Mouse (Mus musculus) spleen, adult 2 months (tissue): Measurements from ENCODE around the gene Gm10320. TPM values are rescaled to one million over a fixed set of nuclear protein-coding genes. Genes with fewer than 3 reads are reported as not detected.

ENCODE experiments used
- DNase-seq, 2 experiments: peaks; one replicate each; pipeline versions ENCODE4 v3.0.0 to v3.0.0-alpha.2; 2012 to 2021; ENCODE audit warnings: low spot score in 2 of 2, low read depth in 1 of 2
- H3K27ac ChIP-seq: fragments of 200-500 bp; 2 replicates; pipeline ENCODE4 v1.5.1; 2012; ENCODE audit warnings: low read length, inconsistent platforms; ENCODE audit not compliant: insufficient read depth
- H3K27me3 ChIP-seq: fragments of 200-500 bp; 2 replicates; pipeline ENCODE4 v1.6.1; 2012; ENCODE audit warnings: mild to moderate bottlenecking, moderate library complexity, low read length, inconsistent platforms; ENCODE audit not compliant: control insufficient read depth, insufficient read depth
- H3K36me3 ChIP-seq: fragments of 200-500 bp; 2 replicates; pipeline ENCODE4 v1.6.1; 2012; ENCODE audit warnings: mild to moderate bottlenecking, low read length, inconsistent platforms; ENCODE audit not compliant: control insufficient read depth, insufficient read depth
- H3K4me1 ChIP-seq: fragments of 200-500 bp; 2 replicates; pipeline ENCODE4 v1.6.1; 2011; ENCODE audit warnings: inconsistent platforms; ENCODE audit not compliant: control insufficient read depth, insufficient read depth, insufficient read length
- H3K4me3 ChIP-seq: fragments of 200-500 bp; 2 replicates; pipeline ENCODE4 v1.5.1; 2011; ENCODE audit warnings: mild to moderate bottlenecking, inconsistent platforms; ENCODE audit not compliant: insufficient read depth, insufficient read length; ENCODE audit errors: extremely low read depth
- CTCF ChIP-seq: fragments of 200-500 bp; IDR thresholded peaks from 2 replicates; pipeline ENCODE4 v1.5.1; 2011; ENCODE audit warnings: mild to moderate bottlenecking, inconsistent platforms; ENCODE audit not compliant: insufficient read depth, insufficient read length, insufficient replicate concordance; ENCODE audit errors: extremely low read depth
- POLR2A ChIP-seq: fragments of 200-500 bp; IDR thresholded peaks from 2 replicates; pipeline ENCODE4 v1.6.1; 2011; ENCODE audit warnings: low read depth, low read length, inconsistent platforms
- WGBS: fragments of 180-500 bp; shearing (Covaris S2); methylation state at CpG from one replicate; pipeline ENCODE4 v1.1.7; 2018; 5-methylcytosine and 5-hydroxymethylcytosine counted together
- polyA plus RNA-seq: library from polyadenylated mRNA; depleted of rRNA; stranded (reverse); fragments of >200 nt; gene quantifications from 2 replicates; pipeline ENCODE4 v1.2.3, GENCODE M21; 2012; rRNA removed

The Gm10320 gene
- polyA plus RNA-seq, 1 experiment = 0.34 TPM

GRCm38 (mm10) chr13:98448696-98449095, 43.1 kb downstream of the Gm10320 start:
- H3K36me3 ChIP-seq = no peaks in the 10 kb centered on the region
- no peaks in the 10 kb centered on the region for H3K27me3 ChIP-seq
- H3K4me3 ChIP-seq = no peak overlapping the region
- no peaks in the 10 kb centered on the region for H3K4me1 ChIP-seq
- TF ChIP-seq CTCF (no peak), POLR2A (no peak)
- DNase-seq = no peak
- no peak overlapping the region for H3K27ac ChIP-seq

GRCm38 (mm10) chr13:98447741-98448140, 44.1 kb downstream of the Gm10320 start:
- Histone ChIP-seq H3K36me3 (no peaks in the 10 kb centered on the region), H3K27me3 (no peaks in the 10 kb centered on the region), H3K27ac (no peak overlapping the region), H3K4me3 (no peak overlapping the region), H3K4me1 (no peaks in the 10 kb centered on the region)
- DNase-seq = no peak
- 74% methylated on average over 6 of the region's 6 CpGs for WGBS
- TF ChIP-seq POLR2A = no peak
- TF ChIP-seq CTCF = no peak

DNA sequence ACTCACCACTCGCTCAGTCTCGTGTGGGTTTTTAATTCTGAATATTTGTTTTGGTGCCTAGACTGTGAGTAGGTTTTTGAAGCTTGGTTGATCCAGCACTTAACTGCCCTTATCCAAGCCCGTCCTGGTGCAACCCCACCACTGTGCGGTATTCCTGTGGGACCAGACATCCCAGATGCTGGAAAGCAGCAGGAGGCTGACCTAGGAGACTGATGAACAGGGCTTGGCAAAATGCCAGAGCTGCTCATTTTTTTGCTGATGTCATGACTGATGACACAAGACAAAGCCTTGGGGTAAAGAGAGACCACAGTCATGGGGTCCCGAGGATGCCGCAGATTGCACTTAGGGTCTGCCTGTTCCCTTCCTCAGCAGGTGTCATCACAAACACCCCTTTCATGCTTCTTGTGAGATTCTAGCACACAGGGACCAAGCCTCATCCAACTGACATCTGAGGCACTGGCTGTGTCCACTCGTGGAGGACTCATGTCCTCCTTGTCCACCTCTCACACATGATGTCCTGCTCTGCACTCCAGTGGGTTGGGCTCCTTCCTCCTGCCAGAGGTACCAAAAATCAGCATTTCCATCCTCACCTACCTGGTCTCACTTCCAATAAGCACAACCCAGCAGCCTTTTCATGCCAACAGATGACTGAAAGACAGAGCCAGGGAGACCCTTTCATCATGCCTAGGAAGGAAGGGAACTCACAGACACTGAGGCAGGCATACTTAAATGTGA, 46.2 kb downstream of the Gm10320 start:
- no peak overlapping the region for H3K4me3 ChIP-seq
- no peak overlapping the region for H3K27ac ChIP-seq
- no peaks in the 10 kb centered on the region for H3K36me3 ChIP-seq
- no peak for TF ChIP-seq POLR2A
- WGBS = 85% methylated on average over 7 of the region's 7 CpGs
- no peak for DNase-seq
- no peaks in the 10 kb centered on the region for H3K4me1 ChIP-seq
- no peaks in the 10 kb centered on the region for H3K27me3 ChIP-seq

DNA sequence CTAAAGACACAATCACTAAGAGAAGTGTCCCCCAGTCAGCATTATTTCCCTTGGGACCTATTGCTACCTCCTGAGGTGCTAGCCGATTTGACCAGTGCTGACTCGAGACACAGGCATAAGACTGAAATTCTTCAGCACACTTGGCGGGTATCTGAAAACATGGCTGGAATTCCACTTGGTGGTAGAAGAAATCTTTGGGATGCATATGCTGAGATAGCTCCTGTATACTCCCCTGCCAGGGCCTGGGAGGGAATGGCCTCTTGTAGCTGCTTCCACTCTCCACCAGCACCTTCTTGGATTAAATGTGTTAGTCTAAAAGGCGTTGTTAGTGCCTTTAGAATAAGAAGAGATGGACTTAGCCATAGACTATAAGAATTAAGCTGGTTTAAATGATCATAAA, 50.8 kb downstream of the Gm10320 start:
- Histone ChIP-seq H3K4me1 (no peaks in the 10 kb centered on the region), H3K27ac (no peak overlapping the region), H3K4me3 (no peak overlapping the region), H3K36me3 (no peaks in the 10 kb centered on the region), H3K27me3 (no peaks in the 10 kb centered on the region)
- DNase-seq = no peak
- WGBS = 92% methylated on average over 4 of the region's 4 CpGs
- TF ChIP-seq CTCF (no peak), POLR2A (no peak)

- no peak overlapping the region for H3K27ac ChIP-seq
- no peaks in the 10 kb centered on the region for H3K27me3 ChIP-seq
- H3K4me3 ChIP-seq = no peak overlapping the region
- no peaks in the 10 kb centered on the region for H3K36me3 ChIP-seq
- no peak for TF ChIP-seq POLR2A
- TF ChIP-seq CTCF = no peak
- no peaks in the 10 kb centered on the region for H3K4me1 ChIP-seq
- DNase-seq = no peak
- 53% methylated on average over 13 of the region's 13 CpGs for WGBS
Measured at GRCm38 (mm10) chr13:98440293-98440952, 51.4 kb downstream of the Gm10320 start.

Other genes with a start within 250 kb of the Gm10320 start
- 5.3 and 5.6 TPM in 2 replicates for gene Utp15, start 229.0 kb downstream of the Gm10320 start, polyA plus RNA-seq
- gene Ankra2, start 228.9 kb downstream of the Gm10320 start, polyA plus RNA-seq = 7.5 and 8.9 TPM in 2 replicates
- not detected in 2 replicates for gene Gm21976, start 212.1 kb downstream of the Gm10320 start, polyA plus RNA-seq
- 83.0 and 90.3 TPM in 2 replicates for gene Btf3, start 175.0 kb downstream of the Gm10320 start, polyA plus RNA-seq
- gene Foxd1, start 137.8 kb downstream of the Gm10320 start, polyA plus RNA-seq = not detected in 2 replicates
- 0.04 TPM in 1 of 2 replicates, not detected in the other for gene Tmem174, start 145.4 kb upstream of the Gm10320 start, polyA plus RNA-seq
- gene Tmem171, start 202.8 kb upstream of the Gm10320 start, polyA plus RNA-seq = 0.07 TPM in 1 of 2 replicates, not detected in the other